Mouse (Mus musculus) C2C12 (cell line): ENCODE results near the gene Tanc1.

Experiments used
- CTCF ChIP-seq: IDR thresholded peaks from one replicate; pipeline ENCODE4 v1.5.1; 2011; ENCODE audit not compliant: control insufficient read depth, insufficient read depth, insufficient read length
- FOSL1 ChIP-seq: IDR thresholded peaks from one replicate; pipeline ENCODE4 v1.8.0; 2011; ENCODE audit warnings: mild to moderate bottlenecking, low read length; ENCODE audit not compliant: poor library complexity, insufficient read depth, severe bottlenecking

DNA sequence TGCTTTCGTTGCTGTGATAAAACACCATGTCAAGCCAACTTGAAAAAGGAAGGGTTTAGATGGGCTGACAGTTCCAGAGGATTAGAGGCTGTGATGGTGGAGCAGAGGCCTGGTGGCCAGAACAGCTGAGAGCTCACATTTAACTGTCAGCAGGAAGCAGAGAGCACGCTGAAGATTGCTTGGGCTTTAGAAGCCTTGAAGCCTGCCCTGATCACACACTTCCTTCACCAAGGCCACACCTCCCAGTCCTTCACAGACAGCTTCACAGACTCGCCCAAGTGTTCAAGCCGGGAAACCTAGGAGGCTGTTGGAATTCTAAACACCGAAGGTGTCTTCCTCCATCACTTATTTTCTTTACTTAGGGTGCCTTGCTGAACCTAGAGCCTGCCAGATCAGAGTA, 12.0 kb downstream of the Tanc1 start:
- TF ChIP-seq CTCF (no peak), FOSL1 (no peak)
